Mouse (Mus musculus): Measurements from ENCODE around the gene Nudt14. TPM values are rescaled to one million over a fixed set of nuclear protein-coding genes. Genes with fewer than 3 reads are reported as not detected.

Nudt14 gene
- polyA plus RNA-seq, 1 experiment, result 0.86 TPM

DNA sequence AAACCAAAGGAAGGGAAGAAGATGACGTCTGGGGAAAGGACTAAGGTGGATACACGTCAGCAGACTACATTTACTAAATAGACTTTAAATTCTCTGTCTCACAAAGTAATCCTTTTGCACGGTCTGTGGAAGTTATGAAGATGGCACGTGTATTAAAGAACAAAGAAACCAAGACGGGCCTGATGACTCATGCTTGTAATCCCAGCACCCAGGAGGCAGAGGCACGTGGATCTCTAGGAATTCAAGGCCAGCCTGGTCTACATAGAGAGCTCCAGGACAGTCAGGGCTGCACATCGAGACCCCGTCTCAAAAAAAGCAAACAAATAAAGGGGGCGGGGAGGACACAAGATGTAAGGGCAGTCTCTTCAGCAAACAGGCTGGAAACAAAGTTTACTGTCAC is 32.8 kb upstream of the Nudt14 start:
- Histone ChIP-seq H3K36me3 (ENCODE audit: control insufficient read depth) (peaks cover 93% of the 10 kb centered on the region), H3K27me3 (ENCODE audit: control insufficient read depth) (no peaks in the 10 kb centered on the region), H3K4me1 (ENCODE audit: control insufficient read depth) (peaks cover 26% of the 10 kb centered on the region), H3K9me3 (ENCODE audit: control insufficient read depth, low read length) (no peaks in the 10 kb centered on the region), H3K4me3 (replicated peaks) (no peak overlapping the region)
- TF ChIP-seq GATA1 (IDR thresholded peaks at IDR 0.05; ENCODE audit: low read length) (no peak), TAL1 (IDR thresholded peaks at IDR 0.05; ENCODE audit: low read length) (no peak)

DNA sequence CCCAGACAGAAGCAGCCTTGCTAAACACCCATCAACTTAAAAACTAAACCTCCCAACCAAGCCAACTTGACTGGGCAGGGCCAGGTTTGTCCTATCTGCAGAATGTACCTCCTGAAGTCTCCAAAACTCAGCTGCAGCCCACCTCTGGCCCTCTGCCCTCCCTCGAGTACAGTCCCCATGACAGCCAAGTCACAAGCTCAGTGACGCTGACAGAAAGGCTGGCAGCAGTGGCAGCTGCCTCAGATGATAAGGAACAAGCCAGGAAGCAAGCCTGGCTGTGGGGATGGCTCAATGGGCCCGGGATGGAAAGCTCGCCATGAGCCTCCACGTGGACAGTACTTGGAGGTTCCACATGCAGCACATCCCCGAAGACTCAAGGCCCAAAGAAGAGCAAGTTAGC is 27.7 kb upstream of the Nudt14 start:
- no peak overlapping the region for H3K4me3 ChIP-seq (replicated peaks)
- no peaks in the 10 kb centered on the region for H3K9me3 ChIP-seq (ENCODE audit: control insufficient read depth, low read length)
- no peak for TF ChIP-seq TAL1 (IDR thresholded peaks at IDR 0.05; ENCODE audit: low read length)
- TF ChIP-seq GATA1 (IDR thresholded peaks at IDR 0.05; ENCODE audit: low read length), result no peak
- peaks cover 100% of the 10 kb centered on the region for H3K36me3 ChIP-seq (ENCODE audit: control insufficient read depth)
- H3K27me3 ChIP-seq (ENCODE audit: control insufficient read depth), result no peaks in the 10 kb centered on the region
- no peaks in the 10 kb centered on the region for H3K4me1 ChIP-seq (ENCODE audit: control insufficient read depth)

DNA sequence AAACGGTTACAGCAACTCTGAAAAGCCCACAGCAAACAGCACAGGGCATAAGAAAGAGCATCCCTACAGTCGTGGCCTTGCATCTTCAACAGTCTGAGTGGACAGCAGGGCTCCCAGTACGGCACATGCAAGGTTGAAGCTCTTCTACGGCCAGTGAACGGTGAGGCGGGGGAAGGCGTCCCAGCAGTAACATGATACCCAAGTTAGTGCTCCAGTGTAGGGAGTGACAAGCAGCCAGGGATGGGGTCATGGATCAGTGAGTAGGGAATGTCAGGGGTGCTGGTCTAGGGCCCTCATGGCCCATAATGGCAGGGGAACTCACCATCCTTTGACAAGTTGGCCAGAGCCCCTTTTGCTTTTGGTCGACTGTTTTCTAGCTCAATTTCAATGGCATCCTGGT is 27.0 kb upstream of the Nudt14 start:
- Histone ChIP-seq H3K4me3 (replicated peaks) (no peak overlapping the region), H3K4me1 (ENCODE audit: control insufficient read depth) (no peaks in the 10 kb centered on the region), H3K9me3 (ENCODE audit: control insufficient read depth, low read length) (no peaks in the 10 kb centered on the region), H3K36me3 (ENCODE audit: control insufficient read depth) (peaks cover 100% of the 10 kb centered on the region), H3K27me3 (ENCODE audit: control insufficient read depth) (no peaks in the 10 kb centered on the region)
- TF ChIP-seq TAL1 (IDR thresholded peaks at IDR 0.05; ENCODE audit: low read length), result no peak
- TF ChIP-seq GATA1 (IDR thresholded peaks at IDR 0.05; ENCODE audit: low read length), result no peak

DNA sequence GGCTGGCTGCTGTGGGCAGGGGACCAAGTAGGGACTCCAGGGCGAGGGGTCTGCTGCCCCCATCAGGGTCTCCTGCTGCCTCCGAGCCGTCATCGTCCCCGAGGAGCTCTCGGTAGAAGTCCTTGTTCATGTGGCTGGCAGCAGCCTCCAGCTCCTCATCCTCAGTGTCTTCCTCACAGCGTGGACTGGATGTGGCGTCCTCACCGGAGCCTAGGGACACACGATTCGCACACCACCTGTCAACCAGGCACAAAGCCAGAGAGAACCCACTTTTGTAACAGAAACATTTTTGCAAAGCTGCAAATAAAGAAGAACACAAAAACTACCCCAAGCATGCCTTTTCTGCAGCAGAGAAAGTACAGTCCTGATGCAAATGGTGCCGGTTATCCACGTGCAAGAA is 23.9 kb upstream of the Nudt14 start:
- Histone ChIP-seq H3K9me3 (ENCODE audit: control insufficient read depth, low read length) (no peaks in the 10 kb centered on the region), H3K27me3 (ENCODE audit: control insufficient read depth) (no peaks in the 10 kb centered on the region), H3K4me3 (replicated peaks) (no peak overlapping the region), H3K4me1 (ENCODE audit: control insufficient read depth) (no peaks in the 10 kb centered on the region), H3K36me3 (ENCODE audit: control insufficient read depth) (peaks cover 100% of the 10 kb centered on the region)
- TF ChIP-seq GATA1 (IDR thresholded peaks at IDR 0.05; ENCODE audit: low read length) (no peak), TAL1 (IDR thresholded peaks at IDR 0.05; ENCODE audit: low read length) (no peak)

DNA sequence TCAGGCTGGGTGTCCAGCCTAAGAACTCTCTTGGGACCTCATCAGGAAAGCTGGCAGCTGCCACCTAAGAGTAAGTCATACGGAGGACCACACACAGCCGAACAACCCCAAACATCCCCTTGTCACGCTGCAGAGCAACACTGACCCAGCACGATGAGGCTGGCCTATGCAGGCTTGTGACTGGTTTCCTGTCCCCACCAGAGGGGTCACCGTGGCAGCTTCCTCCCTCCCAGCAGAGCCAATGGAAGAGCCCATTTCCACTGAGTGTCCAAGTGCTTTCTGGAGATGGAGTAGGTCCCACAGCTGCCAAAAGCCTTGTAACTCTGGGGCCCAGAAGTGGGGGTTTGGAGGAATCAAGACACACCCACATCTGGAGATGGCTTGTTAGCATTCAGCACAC is 19.9 kb upstream of the Nudt14 start:
- H3K9me3 ChIP-seq (ENCODE audit: control insufficient read depth, low read length), result no peaks in the 10 kb centered on the region
- no peak for TF ChIP-seq GATA1 (IDR thresholded peaks at IDR 0.05; ENCODE audit: low read length)
- no peak for TF ChIP-seq TAL1 (IDR thresholded peaks at IDR 0.05; ENCODE audit: low read length)
- no peaks in the 10 kb centered on the region for H3K27me3 ChIP-seq (ENCODE audit: control insufficient read depth)
- H3K4me1 ChIP-seq (ENCODE audit: control insufficient read depth), result no peaks in the 10 kb centered on the region
- no peak overlapping the region for H3K4me3 ChIP-seq (replicated peaks)
- H3K36me3 ChIP-seq (ENCODE audit: control insufficient read depth), result peaks cover 92% of the 10 kb centered on the region

DNA sequence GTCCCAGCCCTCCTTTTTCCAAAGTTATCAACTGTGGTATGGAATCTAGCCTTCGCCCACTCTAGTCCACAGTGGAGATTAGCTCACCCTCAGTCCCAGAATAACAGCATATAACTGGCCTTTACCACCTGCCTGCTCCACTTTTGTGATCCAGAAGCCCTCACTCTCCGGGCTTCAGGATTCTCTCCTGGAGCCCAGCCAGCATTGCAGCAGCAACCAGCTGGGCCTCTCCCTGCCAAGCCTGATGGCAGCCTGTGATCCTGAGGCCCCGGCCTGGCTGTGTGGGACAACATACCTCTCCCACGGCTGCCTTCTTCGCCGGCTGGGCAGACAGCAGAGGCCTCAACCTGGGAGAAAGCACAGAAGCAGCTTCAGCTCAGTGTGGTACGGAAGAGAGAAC is 19.5 kb upstream of the Nudt14 start:
- Histone ChIP-seq H3K4me1 (ENCODE audit: control insufficient read depth) (no peaks in the 10 kb centered on the region), H3K9me3 (ENCODE audit: control insufficient read depth, low read length) (no peaks in the 10 kb centered on the region), H3K4me3 (replicated peaks) (no peak overlapping the region), H3K36me3 (ENCODE audit: control insufficient read depth) (peaks cover 89% of the 10 kb centered on the region), H3K27me3 (ENCODE audit: control insufficient read depth) (no peaks in the 10 kb centered on the region)
- TF ChIP-seq TAL1 (IDR thresholded peaks at IDR 0.05; ENCODE audit: low read length) (no peak), GATA1 (IDR thresholded peaks at IDR 0.05; ENCODE audit: low read length) (no peak)

DNA sequence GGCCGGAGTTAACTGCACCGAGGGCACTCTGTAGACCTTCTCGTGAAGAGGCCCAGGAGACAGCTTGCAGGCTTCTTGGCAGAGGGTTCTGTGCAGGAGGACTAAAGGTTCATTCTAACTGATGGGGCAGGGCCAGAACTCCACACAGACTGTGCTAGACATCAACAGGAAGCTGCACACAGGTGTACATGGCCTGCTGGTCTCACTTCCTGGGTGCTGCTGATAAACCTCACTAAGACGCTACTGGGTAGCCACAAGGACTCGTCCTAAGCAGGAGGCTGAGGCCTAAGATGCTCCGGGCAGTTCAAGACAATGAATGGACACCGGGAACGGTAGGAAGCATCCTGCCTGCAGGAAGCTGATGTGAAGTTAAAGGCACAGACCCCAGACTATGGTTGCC is 17.5 kb upstream of the Nudt14 start:
- Histone ChIP-seq H3K4me1 (ENCODE audit: control insufficient read depth) (peaks cover 4% of the 10 kb centered on the region), H3K4me3 (replicated peaks) (no peak overlapping the region), H3K9me3 (ENCODE audit: control insufficient read depth, low read length) (no peaks in the 10 kb centered on the region), H3K27me3 (ENCODE audit: control insufficient read depth) (no peaks in the 10 kb centered on the region), H3K36me3 (ENCODE audit: control insufficient read depth) (peaks cover 70% of the 10 kb centered on the region)
- TF ChIP-seq TAL1 (IDR thresholded peaks at IDR 0.05; ENCODE audit: low read length), result no peak

DNA sequence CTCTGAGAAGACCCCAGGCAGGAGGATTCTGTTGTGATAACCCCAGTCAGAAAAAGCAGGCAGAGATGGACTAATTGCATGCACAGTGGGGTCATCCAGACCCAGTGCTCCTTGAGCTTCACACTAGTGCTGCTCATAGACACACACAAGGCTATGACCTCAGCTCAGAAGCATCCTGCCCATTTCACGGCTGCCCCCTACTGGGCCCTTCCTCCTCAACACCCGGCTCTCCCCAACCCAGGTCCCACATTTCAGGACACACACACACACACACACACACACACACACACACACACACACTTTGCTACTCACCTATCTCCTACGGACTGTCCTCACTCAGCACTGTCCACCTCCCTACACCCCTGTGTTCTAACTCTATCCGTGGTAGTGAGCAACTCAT is 16.4 kb upstream of the Nudt14 start:
- Histone ChIP-seq H3K9me3 (ENCODE audit: control insufficient read depth, low read length) (no peaks in the 10 kb centered on the region), H3K4me1 (ENCODE audit: control insufficient read depth) (peaks cover 4% of the 10 kb centered on the region), H3K27me3 (ENCODE audit: control insufficient read depth) (peaks cover 2% of the 10 kb centered on the region), H3K36me3 (ENCODE audit: control insufficient read depth) (peaks cover 59% of the 10 kb centered on the region), H3K4me3 (replicated peaks) (no peak overlapping the region)
- TF ChIP-seq TAL1 (IDR thresholded peaks at IDR 0.05; ENCODE audit: low read length) (no peak), GATA1 (IDR thresholded peaks at IDR 0.05; ENCODE audit: low read length) (no peak)

DNA sequence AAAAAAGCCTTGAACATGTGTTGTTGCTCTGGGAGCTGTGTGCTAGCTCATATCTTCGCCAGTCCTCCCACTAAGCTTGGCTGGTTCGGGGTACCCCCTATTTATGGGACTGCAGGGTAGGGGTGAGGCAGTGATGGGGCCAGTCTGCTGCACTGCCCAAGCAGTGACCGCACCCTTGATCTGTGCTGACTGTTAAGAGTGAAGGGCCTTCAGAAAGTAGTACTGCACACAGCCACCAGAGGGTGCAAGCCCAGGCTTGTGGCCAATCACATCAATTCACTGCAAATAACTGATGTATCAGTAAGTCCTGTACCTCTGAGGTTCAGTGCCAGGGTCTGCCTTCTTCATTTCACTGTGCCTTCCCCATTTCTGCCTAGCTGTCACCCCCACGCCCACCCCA is 13.9 kb upstream of the Nudt14 start:
- Histone ChIP-seq H3K4me3 (replicated peaks) (no peak overlapping the region), H3K27me3 (ENCODE audit: control insufficient read depth) (peaks cover 26% of the 10 kb centered on the region), H3K9me3 (ENCODE audit: control insufficient read depth, low read length) (no peaks in the 10 kb centered on the region), H3K36me3 (ENCODE audit: control insufficient read depth) (peaks cover 34% of the 10 kb centered on the region), H3K4me1 (ENCODE audit: control insufficient read depth) (peaks cover 11% of the 10 kb centered on the region)
- TF ChIP-seq GATA1 (IDR thresholded peaks at IDR 0.05; ENCODE audit: low read length) (no peak), TAL1 (IDR thresholded peaks at IDR 0.05; ENCODE audit: low read length) (no peak)

DNA sequence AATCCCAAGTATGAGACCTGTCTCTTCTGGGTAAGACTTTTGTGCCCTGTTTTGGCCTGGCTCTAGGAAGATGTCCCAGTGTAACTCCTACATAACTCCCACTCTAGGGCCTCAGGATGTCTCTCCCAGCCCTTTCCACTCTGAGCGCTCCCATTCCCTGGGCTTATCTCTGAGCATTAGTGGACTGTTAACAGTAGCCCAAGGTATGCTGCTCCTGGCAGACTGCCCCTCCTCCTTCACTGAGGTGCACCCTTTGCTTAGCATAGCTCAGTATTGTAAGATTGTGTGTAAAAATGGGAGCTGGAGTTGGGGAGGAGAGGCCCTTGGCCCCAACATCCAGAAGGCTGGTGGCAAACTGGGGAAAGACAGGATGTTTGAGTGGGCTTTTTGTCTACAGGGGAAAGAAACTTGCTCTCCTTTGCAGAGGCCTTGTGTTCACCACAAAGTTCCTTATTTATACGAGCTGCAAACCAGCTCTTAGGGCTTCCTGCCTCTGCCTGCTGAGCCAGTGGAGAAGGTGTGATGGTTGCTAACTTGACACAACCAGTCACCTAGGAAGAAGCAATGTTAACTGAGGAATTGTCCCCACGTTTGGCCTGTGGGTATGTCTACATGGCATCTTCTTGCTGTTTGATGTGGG is 11.1 kb upstream of the Nudt14 start:
- H3K9me3 ChIP-seq (ENCODE audit: control insufficient read depth, low read length), result no peaks in the 10 kb centered on the region
- peaks cover 53% of the 10 kb centered on the region for H3K27me3 ChIP-seq (ENCODE audit: control insufficient read depth)
- H3K4me3 ChIP-seq (replicated peaks), result no peak overlapping the region
- H3K36me3 ChIP-seq (ENCODE audit: control insufficient read depth), result peaks cover 7% of the 10 kb centered on the region
- no peak for TF ChIP-seq GATA1 (IDR thresholded peaks at IDR 0.05; ENCODE audit: low read length)
- no peak for TF ChIP-seq TAL1 (IDR thresholded peaks at IDR 0.05; ENCODE audit: low read length)
- H3K4me1 ChIP-seq (ENCODE audit: control insufficient read depth), result peaks cover 24% of the 10 kb centered on the region
